Mouse (Mus musculus) adrenal gland, postnatal 14 days (tissue): Measurements from ENCODE around the gene Pde11a. TPM values are rescaled to one million over a fixed set of nuclear protein-coding genes. Genes with fewer than 3 reads are reported as not detected.

Source experiments
- DNase-seq: peaks from one replicate; pipeline ENCODE4 v3.0.0; 2021; ENCODE audit warnings: mixed read lengths
- total RNA-seq: library from RNA; stranded (reverse); gene quantifications from 2 replicates; pipeline ENCODE4 v1.2.3, GENCODE M21; 2021

The Pde11a gene
- total RNA-seq, 1 experiment from 2014 or later = 0.26 TPM

DNA sequence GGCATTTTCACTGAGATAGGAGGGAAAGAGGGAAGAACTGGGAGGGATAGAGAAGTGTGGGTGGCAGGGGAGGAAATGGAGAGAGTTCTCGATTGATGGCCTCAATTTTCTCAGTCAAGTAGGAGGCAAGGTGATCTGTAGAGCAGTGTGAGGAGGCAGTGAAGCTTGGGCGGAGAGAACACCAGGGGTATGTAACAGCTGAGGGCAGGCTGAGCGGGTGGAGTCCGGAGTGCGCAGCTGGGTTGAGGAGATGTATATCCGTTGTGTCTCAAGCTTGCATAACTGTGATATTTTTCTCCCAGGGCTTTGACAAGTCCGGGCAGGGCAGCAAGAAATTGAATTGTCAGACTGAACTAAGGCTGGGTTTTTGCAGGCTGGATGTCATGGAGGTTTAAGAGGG is 281.0 kb downstream of the Pde11a start:
- no peak for DNase-seq

DNA sequence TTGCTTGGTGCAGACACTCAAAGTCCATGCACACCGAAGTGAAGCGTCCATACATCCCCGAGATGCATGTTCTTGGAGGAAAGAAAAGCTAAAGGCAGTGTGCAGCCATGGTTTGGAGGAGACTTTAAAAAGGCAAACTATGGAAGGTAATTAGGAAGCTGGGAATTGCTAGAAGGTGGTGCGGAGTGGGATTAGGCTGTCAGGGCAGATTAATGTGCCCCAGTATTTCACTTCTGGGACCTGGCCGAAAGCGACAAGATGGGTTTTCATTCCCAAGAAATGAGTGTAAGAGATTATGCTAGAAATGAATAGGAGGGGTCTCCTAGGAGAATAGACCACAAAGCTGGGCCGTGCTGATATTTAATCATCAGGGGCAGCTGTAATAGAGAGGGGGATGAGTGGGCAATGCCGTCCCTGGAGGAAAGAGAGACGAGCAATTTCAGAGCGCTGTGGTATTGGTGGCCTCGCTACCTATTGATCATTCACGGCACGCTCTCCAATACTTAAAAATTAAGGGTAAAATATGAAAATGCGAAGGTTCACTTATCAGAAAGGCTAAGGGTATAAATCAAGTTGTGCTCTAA is 284.7 kb downstream of the Pde11a start:
- DNase-seq = no peak

DNA sequence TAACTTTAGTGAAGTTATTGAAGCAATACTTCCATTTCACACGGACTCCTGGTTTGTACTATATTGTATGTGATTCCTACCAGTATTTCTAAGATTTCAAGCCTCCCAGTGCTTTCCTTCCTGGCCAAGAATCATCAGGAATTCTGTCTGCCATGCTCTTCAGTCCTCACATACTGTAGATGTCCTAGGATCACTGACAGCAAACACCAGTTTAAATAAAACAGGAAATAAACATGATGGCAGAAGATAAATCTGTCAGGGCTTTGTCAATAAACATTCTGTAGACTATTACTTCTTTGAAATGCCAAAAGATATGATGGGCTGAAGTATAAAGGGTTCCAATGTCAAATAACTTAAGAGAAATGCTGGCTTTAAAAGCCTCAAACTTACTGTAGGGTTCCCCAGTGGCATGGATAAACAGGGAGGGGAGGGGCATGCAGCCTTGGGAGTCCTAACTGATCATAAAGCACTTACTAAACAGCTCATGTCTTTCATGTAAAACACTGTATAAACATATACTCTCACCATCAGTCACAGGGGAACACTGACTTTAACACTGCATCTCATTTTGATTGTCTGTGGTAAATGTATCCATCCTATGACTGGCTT is 285.6 kb downstream of the Pde11a start:
- DNase-seq = no peak

DNA sequence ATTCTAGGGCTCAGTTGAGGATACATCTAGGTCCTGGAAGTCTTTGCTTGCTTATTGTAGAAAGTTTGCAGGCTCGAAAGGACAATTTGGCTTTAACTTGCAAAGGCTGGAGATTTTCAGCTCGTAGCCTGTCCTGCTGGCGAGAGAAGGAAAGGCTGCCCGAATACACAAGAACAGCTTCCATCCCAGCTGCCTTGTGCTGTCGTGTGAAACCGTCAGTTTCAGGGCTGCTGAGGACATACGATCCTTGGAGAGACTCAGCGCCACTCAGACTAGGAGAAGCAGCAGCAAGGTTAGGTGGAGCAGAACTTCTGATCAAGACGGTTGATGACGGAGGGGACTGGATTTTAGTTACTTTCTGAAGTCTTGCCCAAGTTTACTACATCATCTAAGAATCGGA is 287.2 kb downstream of the Pde11a start:
- DNase-seq = no peak

DNA sequence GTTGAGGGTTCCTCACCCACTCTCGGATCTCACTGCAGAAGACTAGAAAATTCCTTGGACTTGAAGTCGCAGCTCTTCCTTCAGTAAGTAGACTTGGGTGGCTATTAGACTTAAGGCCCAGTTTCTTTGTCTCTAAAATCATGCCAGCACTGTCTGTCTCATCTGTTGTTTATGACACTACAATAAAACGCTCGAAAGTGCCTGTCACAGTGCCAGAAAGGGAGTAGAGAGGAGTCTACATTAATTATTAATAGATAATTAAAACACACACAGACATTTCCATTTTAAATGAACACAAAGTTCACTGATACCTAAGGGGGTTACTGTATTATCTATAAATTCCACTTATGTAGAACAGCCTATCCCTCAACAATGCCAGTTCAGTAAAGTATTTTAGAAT is 287.7 kb downstream of the Pde11a start:
- DNase-seq = no peak

DNA sequence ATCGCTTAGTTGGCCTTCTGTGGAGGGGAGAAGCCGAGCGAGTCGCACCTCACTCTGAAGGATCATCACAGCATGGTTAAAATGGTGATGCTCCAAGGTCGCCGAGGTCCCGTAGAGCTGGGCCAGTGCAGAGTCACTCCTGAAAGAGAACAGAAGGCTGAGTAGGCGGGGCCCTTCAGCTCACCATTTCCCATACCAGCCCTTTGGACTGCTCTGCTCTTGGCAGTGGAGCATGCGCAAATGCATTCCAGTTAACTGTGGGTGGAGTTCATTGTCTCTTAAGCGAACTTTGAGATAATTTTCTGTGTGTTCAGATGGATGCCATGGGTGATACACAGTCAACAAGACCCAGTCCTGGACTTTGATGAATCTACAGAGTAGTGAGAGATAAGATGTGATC is 288.5 kb downstream of the Pde11a start:
- peak; percentile 50 for DNase-seq

DNA sequence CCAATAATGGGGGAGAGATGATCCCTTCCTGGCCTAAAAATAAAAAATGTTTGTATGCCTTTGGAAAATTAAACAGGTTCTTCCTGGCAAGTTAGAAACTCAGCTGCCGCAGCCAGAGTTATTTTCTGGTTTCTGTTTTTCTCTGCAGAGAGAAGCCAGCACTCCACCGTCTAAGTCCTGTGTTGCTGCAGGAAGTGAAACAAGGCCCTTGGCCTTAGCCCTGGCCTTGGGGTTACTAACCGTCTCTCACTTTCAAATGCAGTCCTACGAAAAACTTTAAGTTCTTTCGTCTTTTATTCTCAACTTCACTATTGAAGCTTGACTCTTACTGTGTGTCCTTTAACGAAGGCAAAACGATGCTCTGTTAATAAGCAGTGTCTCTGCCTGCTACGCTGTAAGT is 289.0 kb downstream of the Pde11a start:
- DNase-seq = no peak

DNA sequence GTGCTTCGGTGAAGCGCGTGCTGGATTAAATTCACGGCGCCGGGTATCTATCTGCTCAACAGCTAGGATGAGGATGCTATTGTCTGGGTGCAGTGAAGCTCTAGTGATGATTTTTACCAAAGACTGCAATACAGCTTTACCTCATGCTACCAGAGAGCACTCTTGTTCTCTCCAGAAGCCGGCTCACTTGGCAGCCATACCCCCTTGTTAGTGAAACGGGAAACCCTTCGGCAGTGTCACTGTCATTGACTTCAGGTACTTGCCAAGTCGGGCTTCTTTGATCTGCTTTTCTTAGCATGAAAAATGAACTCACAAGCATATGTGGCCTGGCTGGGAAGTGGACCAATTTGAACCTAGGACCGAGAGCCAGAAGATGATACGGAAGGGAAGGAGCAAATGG is 290.8 kb downstream of the Pde11a start:
- no peak for DNase-seq

DNA sequence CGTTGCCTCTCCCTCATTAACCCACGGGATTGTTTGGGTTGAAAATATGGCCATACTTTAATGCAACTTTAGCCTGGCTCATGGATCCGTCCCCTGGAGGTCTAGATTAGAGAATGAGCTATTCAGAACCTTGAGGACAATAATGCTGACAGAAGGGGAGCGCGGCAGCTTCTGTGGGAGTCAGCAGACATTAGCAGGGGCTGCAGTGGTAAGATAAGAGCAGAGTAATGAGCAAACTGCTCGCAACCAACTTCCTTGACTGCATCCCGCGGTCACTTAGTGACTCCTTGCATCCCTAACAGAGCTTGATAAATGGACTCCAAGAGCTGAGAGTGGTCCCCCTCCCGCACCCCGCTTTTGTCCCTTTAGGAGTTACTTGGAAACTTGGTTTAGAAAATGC is 296.4 kb downstream of the Pde11a start:
- DNase-seq = no peak

DNA sequence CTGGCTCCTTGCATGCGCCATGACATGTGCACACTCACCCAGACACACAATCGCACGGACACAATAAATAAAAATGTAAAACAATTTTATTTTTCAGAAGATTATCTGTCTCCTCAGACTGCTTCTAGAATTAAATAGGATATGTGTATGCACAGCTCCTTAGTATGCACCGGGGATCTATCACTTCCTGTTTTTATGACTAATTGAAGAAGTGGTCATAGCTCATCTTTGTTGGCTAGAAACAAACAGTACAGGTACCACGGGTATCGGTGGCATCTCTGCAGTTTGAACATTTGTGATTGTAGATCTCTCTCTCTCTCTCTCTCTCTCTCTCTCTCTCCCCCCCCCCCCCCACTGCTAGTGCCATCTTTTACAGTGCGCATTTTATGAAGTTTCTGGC is 298.5 kb downstream of the Pde11a start:
- no peak for DNase-seq

DNA sequence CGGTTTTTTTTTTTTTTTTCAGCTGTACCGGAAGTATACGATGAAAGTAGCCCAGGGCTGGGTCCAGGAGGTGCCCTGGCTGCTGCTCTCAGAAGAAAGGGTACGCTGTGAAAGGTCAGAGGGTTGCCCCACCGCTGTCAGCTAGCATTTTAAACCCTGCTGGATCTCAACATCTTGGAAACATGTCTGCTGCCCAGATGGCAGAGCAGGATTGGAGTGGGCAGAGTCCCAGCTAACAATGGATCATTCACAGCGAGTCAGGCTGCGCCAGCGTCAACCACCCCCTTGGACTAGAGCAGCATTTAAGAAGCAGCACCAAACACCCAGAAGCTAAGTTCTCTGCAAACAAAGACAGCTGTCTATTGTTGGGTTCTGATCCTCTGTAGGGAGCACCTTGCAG is 308.5 kb downstream of the Pde11a start:
- peak; percentile 63 for DNase-seq

DNA sequence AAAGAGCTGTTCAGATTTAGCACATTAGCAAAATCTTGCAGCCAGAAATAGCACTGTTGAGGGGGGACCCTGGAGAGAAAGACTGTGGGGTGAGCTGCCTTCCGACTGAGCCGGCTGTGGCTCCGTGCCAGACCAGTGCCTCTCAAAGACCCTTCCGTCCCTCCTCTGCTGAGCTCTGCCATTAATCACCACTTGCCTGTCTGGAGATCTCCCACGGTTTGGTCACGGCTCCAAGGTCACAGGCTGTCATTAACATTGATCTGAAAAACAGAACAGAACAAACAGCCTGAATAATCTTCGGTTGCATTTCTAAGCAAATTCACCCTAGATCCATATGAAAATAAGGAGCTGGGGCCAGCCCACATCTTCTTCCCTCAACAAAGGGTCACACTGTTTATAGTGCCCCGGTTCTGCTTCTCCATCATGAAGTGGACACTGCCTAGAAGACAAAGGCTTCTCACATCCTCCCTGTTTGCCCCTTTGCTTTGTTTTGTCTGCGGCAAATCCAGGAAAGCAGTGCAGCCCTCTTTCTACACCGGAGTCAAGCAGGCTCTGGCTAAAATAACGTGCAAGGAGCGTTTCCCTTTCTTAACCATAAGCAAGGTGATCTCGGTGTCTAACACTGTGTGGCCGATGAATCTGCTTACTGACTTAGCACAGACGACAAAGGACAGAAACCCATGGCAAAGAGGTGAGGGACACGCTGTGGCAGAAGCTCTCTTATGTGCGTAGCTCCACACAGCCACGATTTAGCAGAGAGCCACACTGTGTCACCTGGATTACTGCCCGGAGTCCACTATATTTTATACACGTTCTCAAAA is 309.3 kb downstream of the Pde11a start:
- DNase-seq = peak; percentile 56

DNA sequence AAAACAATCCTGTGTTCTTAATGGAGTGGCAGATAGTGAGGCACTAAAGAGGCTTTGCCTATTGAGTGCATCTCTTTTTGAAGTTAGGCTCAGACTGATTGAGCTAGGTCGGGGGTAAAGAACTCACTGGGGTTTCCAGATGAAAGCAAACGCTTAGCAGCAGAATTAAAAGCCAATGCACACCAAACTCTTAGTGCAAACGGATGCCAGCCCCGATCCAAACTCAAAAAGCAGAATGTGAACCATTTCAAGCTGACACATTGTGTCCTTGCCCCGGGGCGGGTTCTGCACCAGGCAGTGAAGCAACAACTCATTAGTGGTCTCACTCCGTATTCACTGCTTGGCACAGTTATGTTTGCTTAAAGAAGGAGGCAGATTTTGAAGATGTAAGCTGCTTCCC is 321.7 kb downstream of the Pde11a start:
- peak; percentile 12 for DNase-seq

DNA sequence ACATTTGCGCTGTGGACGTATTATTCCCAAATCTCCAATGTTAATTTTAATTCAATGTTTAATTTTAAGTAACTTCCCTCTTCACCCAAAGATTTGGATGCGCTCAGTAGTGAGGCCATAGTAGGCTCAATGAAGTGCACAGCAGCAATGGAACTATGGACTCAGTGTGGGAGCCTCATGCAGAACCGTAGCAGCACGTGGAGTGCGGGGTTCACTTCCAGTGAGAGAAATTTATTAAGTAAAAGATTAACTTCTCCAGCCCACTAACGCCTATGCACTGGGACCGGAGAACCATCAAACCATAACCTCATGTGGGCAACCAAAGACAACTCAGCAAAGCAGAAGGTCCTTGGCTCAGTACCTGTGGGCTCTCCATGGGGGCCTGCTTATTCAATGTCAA is 322.4 kb downstream of the Pde11a start:
- no peak for DNase-seq

DNA sequence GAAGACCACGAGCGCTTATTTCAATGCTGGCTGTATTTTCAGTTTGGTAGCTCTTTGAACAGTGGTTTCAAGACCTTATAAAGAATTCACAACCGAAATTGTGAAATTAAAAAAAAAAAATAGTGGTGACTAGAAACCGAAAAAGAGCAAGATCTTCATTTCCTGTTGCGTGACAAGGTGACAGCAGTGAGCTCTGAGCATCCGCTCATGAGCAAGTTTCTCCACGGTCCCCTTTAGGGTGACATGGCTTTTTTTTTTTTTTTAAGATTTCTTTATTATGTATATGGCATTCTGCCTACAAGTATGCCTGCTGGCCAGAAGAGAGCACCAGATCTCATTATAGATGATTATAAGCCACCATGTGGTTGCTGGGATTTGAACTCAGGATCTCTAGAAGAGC is 323.1 kb downstream of the Pde11a start:
- DNase-seq = no peak

DNA sequence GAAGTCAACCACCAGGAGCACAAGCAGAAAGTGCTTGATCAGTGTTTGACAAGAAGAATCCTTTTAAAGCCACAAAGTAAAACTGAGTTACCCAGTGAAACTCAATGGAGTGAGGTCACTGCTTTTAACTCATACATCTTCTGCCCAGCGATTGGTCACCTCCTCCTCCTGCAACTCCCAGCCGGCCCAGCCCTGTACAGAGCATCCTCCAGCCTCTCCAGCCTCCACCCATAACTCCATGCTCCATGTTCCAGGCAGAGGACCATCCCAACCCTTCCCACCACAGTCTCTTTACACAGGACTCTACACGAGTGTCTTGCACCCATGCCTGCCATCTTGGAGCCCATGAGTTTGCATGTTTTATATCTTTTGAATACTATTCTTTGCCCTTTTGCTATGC is 323.9 kb downstream of the Pde11a start:
- DNase-seq = no peak

DNA sequence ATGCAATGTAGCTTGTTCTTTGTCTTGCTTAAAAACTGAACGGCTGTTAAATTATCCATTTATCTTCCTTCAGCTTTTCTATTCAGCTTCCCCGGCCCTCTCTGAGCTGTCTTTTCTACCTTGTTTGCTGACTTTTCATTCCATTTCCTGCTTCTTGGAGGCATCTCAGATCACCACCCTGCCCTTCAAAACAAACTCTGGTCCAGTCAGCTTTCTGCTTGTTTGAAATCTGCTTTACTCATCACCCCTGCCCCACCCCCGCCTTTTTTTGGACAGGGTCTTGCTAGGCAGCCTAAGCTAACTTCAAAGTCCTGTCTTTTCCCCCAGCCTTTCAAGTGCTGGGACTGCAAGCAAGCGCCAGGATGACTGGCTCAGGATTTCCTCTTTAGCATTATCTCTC is 332.4 kb downstream of the Pde11a start:
- DNase-seq = no peak

DNA sequence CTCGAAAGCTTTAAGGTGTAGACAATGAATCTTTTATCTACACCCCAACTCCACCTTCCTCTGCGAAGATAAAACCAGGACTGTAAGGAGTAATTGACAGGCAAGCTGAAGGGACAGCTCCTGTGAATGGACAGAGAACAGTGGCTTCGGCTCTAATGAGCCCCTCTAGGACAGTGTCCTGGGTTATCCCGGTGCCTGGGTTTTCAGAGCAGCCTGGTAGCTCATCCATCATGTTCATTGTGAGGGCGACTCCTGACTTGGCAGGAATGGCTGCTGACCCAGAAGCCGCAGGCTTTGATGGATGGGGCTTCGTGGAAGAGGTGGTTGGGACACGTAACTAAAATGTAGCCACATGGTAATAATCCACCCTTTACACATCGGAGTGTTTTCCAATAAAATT is 335.7 kb downstream of the Pde11a start:
- DNase-seq = no peak

DNA sequence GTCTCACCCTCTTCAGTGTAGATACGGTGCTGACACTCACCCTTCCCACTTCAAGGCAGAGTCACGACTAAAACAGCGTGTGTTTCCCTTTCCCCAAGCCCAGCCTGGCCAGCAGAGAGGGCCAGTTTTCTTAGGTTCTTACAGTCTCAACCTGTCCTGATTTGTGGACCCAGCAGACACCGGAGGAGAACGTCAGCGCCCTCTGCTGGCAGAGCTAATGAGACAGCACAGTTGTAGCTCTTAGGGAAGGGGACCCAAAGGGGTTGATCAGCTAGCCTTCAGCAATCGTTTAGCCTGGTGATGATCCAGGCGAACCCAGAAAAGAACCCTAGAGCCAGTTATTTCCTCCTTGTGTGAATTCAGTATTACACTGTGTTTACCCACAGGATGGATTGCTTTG is 337.2 kb downstream of the Pde11a start:
- DNase-seq = peak; percentile 87

DNA sequence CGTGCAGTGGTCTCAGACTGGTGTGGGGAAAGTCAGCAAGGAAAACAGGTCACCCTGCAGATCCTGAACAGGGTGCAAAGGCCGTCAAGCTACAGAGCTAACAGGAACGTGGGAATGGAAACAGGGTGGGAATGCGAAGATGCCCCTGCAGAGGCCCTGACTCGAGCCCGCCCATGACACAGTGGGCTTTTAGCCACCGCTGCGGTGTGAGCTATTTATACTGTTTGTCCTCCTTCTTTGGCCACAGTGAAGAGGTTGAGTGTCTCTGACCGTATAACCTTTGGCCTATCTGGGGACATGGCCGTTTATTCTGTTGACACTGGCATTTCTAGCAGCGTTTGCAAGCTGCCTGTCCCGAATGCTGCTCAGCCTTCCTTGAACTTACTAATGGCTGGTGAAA is 338.9 kb downstream of the Pde11a start:
- peak; percentile 51 for DNase-seq

DNA sequence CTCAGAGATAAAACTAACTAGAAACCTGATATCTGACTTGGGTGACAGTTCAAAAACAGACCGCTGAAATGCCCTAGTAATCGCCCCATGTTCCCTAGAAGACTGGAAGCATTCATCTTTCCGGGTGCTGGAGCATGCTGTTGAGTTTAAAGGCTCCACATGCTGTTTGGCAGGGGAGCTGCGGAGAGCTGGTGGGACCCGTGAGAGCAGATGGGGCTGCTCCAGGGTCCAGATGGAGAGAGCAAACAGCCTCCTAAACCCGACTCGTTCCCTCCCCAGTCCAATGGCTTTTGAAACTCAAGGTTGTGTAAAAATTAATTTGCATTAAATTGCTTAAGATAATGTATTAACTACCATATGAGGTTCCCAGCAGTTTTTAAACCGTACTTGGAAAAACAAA is 339.9 kb downstream of the Pde11a start:
- no peak for DNase-seq

DNA sequence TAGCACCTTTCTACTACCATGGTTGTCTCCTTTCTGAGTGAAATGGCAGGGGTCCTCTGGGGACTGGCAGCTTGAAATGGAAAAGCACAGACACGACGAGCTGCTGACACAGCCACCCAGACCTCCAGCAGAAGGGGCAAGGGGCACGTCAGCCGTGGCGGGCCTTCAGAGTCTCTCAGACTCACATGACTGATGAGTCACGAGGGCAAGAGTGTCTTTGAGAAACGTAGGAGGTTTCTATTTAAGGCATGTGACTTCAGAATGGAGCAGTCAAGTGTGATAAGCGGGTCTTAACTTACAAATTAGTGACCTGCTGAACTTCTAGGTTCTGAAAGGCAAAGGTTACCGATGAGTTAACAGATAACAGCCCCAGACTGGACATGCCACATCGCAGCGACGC is 340.8 kb downstream of the Pde11a start:
- DNase-seq = no peak

DNA sequence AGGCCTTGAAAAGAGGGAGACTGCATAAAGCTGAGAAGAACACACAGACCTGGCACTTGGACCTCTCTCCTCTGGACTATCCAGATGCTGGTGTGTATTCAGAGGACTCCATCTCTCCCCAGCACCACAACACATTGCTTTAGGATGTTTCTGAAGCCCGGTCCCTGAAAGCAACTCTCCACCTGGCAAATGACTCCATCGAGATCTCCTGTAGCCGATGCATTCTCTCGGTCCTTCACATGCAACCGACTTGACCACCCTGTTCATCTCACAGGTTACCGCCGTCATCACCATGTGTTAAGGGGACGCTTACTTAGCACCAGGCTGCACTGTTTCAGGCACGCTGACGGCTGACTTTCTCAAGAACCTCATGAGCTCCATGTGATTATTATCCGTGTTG is 343.7 kb downstream of the Pde11a start:
- DNase-seq = no peak
